Mouse (Mus musculus): ENCODE results near the gene Pknox2. TPM values are rescaled to one million over a fixed set of nuclear protein-coding genes. Genes with fewer than 3 reads are reported as not detected.

The Pknox2 gene
- polyA plus RNA-seq, 1 experiment, result 8.5 TPM

GRCm38 (mm10) chr9:36870263-36870662 is 276.9 kb downstream of the Pknox2 start:
- Histone ChIP-seq H3K36me3 (ENCODE audit: control insufficient read depth, insufficient read depth) (no peaks in the 10 kb centered on the region), H3K79me3 (ENCODE audit: low read depth) (no peaks in the 10 kb centered on the region), H3K79me2 (ENCODE audit: control insufficient read depth, insufficient read depth) (no peaks in the 10 kb centered on the region), H3K27me3 (ENCODE audit: control insufficient read depth, insufficient read depth, insufficient read length) (no peaks in the 10 kb centered on the region), H3K4me3 (ENCODE audit: insufficient read depth, poor library complexity, severe bottlenecking) (no peak overlapping the region), H3ac (ENCODE audit: control insufficient read depth, insufficient read length, low read depth) (no peak overlapping the region)
- TF ChIP-seq MAX (IDR thresholded peaks at IDR 0.05) (no peak), MYOG (IDR thresholded peaks at IDR 0.05; ENCODE audit: control insufficient read depth, extremely low read depth, insufficient read length) (no peak), MYOD1 (IDR thresholded peaks at IDR 0.05; ENCODE audit: control insufficient read depth, insufficient read length, low read depth) (no peak), USF1 (IDR thresholded peaks at IDR 0.05; ENCODE audit: low read depth) (no peak), FOSL1 (IDR thresholded peaks at IDR 0.05; ENCODE audit: insufficient read depth, low read length, poor library complexity, severe bottlenecking) (no peak), CEBPB (IDR thresholded peaks at IDR 0.05; ENCODE audit: low read depth) (no peak), CTCF (IDR thresholded peaks at IDR 0.05; ENCODE audit: control insufficient read depth, insufficient read depth, insufficient read length) (no peak)

- H3K79me3 ChIP-seq (ENCODE audit: low read depth), result no peaks in the 10 kb centered on the region
- H3K36me3 ChIP-seq (ENCODE audit: control insufficient read depth, insufficient read depth), result no peaks in the 10 kb centered on the region
- no peaks in the 10 kb centered on the region for H3K79me2 ChIP-seq (ENCODE audit: control insufficient read depth, insufficient read depth)
- no peak overlapping the region for H3ac ChIP-seq (ENCODE audit: control insufficient read depth, insufficient read length, low read depth)
- no peaks in the 10 kb centered on the region for H3K27me3 ChIP-seq (ENCODE audit: control insufficient read depth, insufficient read depth, insufficient read length)
- TF ChIP-seq CTCF (IDR thresholded peaks at IDR 0.05; ENCODE audit: control insufficient read depth, insufficient read depth, insufficient read length), result no peak
- TF ChIP-seq CEBPB (IDR thresholded peaks at IDR 0.05; ENCODE audit: low read depth), result no peak
- TF ChIP-seq MAX (IDR thresholded peaks at IDR 0.05), result no peak
- TF ChIP-seq MYOG (IDR thresholded peaks at IDR 0.05; ENCODE audit: control insufficient read depth, extremely low read depth, insufficient read length), result no peak
- TF ChIP-seq FOSL1 (IDR thresholded peaks at IDR 0.05; ENCODE audit: insufficient read depth, low read length, poor library complexity, severe bottlenecking), result no peak
- TF ChIP-seq MYOD1 (IDR thresholded peaks at IDR 0.05; ENCODE audit: control insufficient read depth, insufficient read length, low read depth), result no peak
- TF ChIP-seq USF1 (IDR thresholded peaks at IDR 0.05; ENCODE audit: low read depth), result no peak
- H3K4me3 ChIP-seq (ENCODE audit: insufficient read depth, poor library complexity, severe bottlenecking), result no peak overlapping the region
Observed at GRCm38 (mm10) chr9:36868662-36869061, 278.5 kb downstream of the Pknox2 start.

- Histone ChIP-seq H3K27me3 (ENCODE audit: control insufficient read depth, insufficient read depth, insufficient read length) (peaks cover 5% of the 10 kb centered on the region), H3K79me2 (ENCODE audit: control insufficient read depth, insufficient read depth) (no peaks in the 10 kb centered on the region), H3K36me3 (ENCODE audit: control insufficient read depth, insufficient read depth) (no peaks in the 10 kb centered on the region), H3ac (ENCODE audit: control insufficient read depth, insufficient read length, low read depth) (no peak overlapping the region), H3K79me3 (ENCODE audit: low read depth) (no peaks in the 10 kb centered on the region), H3K4me3 (ENCODE audit: insufficient read depth, poor library complexity, severe bottlenecking) (no peak overlapping the region)
- TF ChIP-seq MYOD1 (IDR thresholded peaks at IDR 0.05; ENCODE audit: control insufficient read depth, insufficient read length, low read depth) (no peak), CTCF (IDR thresholded peaks at IDR 0.05; ENCODE audit: control insufficient read depth, insufficient read depth, insufficient read length) (no peak), MAX (IDR thresholded peaks at IDR 0.05) (no peak), CEBPB (IDR thresholded peaks at IDR 0.05; ENCODE audit: low read depth) (no peak), FOSL1 (IDR thresholded peaks at IDR 0.05; ENCODE audit: insufficient read depth, low read length, poor library complexity, severe bottlenecking) (no peak), USF1 (IDR thresholded peaks at IDR 0.05; ENCODE audit: low read depth) (no peak), MYOG (IDR thresholded peaks at IDR 0.05; ENCODE audit: control insufficient read depth, extremely low read depth, insufficient read length) (no peak)
Observed at GRCm38 (mm10) chr9:36864862-36865813, 282.1 kb downstream of the Pknox2 start.

- Histone ChIP-seq H3K79me3 (ENCODE audit: low read depth) (no peaks in the 10 kb centered on the region), H3K27me3 (ENCODE audit: control insufficient read depth, insufficient read depth, insufficient read length) (peaks cover 8% of the 10 kb centered on the region), H3ac (ENCODE audit: control insufficient read depth, insufficient read length, low read depth) (no peak overlapping the region), H3K4me3 (ENCODE audit: insufficient read depth, poor library complexity, severe bottlenecking) (no peak overlapping the region), H3K36me3 (ENCODE audit: control insufficient read depth, insufficient read depth) (no peaks in the 10 kb centered on the region), H3K79me2 (ENCODE audit: control insufficient read depth, insufficient read depth) (no peaks in the 10 kb centered on the region)
- TF ChIP-seq MYOD1 (IDR thresholded peaks at IDR 0.05; ENCODE audit: control insufficient read depth, insufficient read length, low read depth) (no peak), USF1 (IDR thresholded peaks at IDR 0.05; ENCODE audit: low read depth) (no peak), CTCF (IDR thresholded peaks at IDR 0.05; ENCODE audit: control insufficient read depth, insufficient read depth, insufficient read length) (no peak), CEBPB (IDR thresholded peaks at IDR 0.05; ENCODE audit: low read depth) (no peak), MYOG (IDR thresholded peaks at IDR 0.05; ENCODE audit: control insufficient read depth, extremely low read depth, insufficient read length) (no peak), MAX (IDR thresholded peaks at IDR 0.05) (no peak), FOSL1 (IDR thresholded peaks at IDR 0.05; ENCODE audit: insufficient read depth, low read length, poor library complexity, severe bottlenecking) (no peak)
Observed at GRCm38 (mm10) chr9:36863694-36864093, 283.5 kb downstream of the Pknox2 start.

GRCm38 (mm10) chr9:36862576-36862975 is 284.6 kb downstream of the Pknox2 start:
- no peaks in the 10 kb centered on the region for H3K79me3 ChIP-seq (ENCODE audit: low read depth)
- no peak overlapping the region for H3K4me3 ChIP-seq (ENCODE audit: insufficient read depth, poor library complexity, severe bottlenecking)
- H3K36me3 ChIP-seq (ENCODE audit: control insufficient read depth, insufficient read depth), result no peaks in the 10 kb centered on the region
- no peaks in the 10 kb centered on the region for H3K79me2 ChIP-seq (ENCODE audit: control insufficient read depth, insufficient read depth)
- H3K27me3 ChIP-seq (ENCODE audit: control insufficient read depth, insufficient read depth, insufficient read length), result peaks cover 10% of the 10 kb centered on the region
- H3ac ChIP-seq (ENCODE audit: control insufficient read depth, insufficient read length, low read depth), result no peak overlapping the region
- TF ChIP-seq FOSL1 (IDR thresholded peaks at IDR 0.05; ENCODE audit: insufficient read depth, low read length, poor library complexity, severe bottlenecking), result no peak
- TF ChIP-seq MYOG (IDR thresholded peaks at IDR 0.05; ENCODE audit: control insufficient read depth, extremely low read depth, insufficient read length), result no peak
- TF ChIP-seq MYOD1 (IDR thresholded peaks at IDR 0.05; ENCODE audit: control insufficient read depth, insufficient read length, low read depth), result no peak
- TF ChIP-seq USF1 (IDR thresholded peaks at IDR 0.05; ENCODE audit: low read depth), result no peak
- TF ChIP-seq MAX (IDR thresholded peaks at IDR 0.05), result no peak
- TF ChIP-seq CTCF (IDR thresholded peaks at IDR 0.05; ENCODE audit: control insufficient read depth, insufficient read depth, insufficient read length), result no peak
- TF ChIP-seq CEBPB (IDR thresholded peaks at IDR 0.05; ENCODE audit: low read depth), result no peak

All from C2C12 (cell line).